Mouse (Mus musculus): ENCODE measurements around the gene Usmg5. TPM values are rescaled to one million over a fixed set of nuclear protein-coding genes. Genes with fewer than 3 reads are reported as not detected.

Usmg5 gene
- polyA plus RNA-seq, 1 experiment: 617 TPM

GRCm38 (mm10) chr19:47101080-47101479 is 10.6 kb upstream of the Usmg5 start:
- no peak for DNase-seq
- WGBS: 95% methylated on average over 5 of the region's 5 CpGs
- Histone ChIP-seq H3K27ac (ENCODE audit: insufficient read depth, low read depth, low read length) (no peak overlapping the region), H3K4me1 (ENCODE audit: control insufficient read depth, insufficient read depth, low read length) (no peaks in the 10 kb centered on the region), H3K27me3 (replicated peaks; ENCODE audit: control insufficient read depth, insufficient read depth, low read length) (no peaks in the 10 kb centered on the region), H3K36me3 (ENCODE audit: control insufficient read depth, insufficient read depth, low read length) (no peaks in the 10 kb centered on the region; the same call in none of the 2 replicates), H3K4me3 (ENCODE audit: insufficient read depth, low read depth, low read length) (no peak overlapping the region)
- TF ChIP-seq POLR2A (IDR thresholded peaks at IDR 0.05; ENCODE audit: low read depth, low read length) (no peak), CTCF (conservative IDR thresholded peaks at IDR 0.05; ENCODE audit: insufficient read depth, insufficient read length, low read depth, low read length) (no peak)

DNA sequence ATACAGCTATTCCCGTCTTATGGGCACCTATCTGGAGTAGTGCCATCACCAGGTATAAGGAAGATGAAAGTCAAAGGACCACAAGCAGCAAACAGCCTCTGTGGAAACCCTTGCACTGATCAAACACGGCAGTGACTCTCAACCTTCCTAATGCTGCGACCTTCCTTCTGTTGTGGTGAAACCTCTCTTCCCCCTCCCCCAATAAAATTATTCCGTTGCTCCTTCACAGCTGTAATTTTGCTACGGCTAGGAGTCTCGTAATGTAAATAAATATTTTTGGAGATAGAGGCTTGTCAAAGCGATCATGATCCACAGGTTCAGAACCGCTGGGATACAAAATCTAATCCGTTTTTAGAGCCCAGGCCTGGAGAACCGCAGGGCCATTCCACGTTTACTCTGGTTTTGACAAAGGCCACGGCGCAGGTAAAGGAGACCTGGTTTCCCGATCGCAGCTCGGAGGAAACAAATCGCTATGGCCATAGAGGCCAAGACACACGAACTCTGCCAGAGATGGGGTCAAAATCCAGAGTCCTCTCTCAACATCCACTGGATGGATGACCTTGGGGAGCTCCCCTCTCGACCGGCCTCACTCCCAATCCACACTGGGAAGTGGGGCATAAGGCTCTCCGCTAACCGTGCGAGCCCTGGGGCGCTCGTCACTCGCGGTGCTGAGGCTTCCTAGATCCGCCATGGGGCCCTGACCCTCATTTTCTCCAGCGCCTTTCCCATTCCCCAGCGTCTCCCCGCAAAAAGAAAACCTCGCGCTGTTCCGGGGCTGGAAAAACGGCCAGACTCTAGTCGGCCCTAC is 525 bp downstream of the Usmg5 start:
- H3K27me3 ChIP-seq (replicated peaks; ENCODE audit: control insufficient read depth, insufficient read depth, low read length): no peaks in the 10 kb centered on the region

GRCm38 (mm10) chr19:47088226-47088625 is 2.2 kb downstream of the Usmg5 start:
- Histone ChIP-seq H3K4me3 (ENCODE audit: insufficient read depth, low read depth, low read length) (peak overlapping the region; percentile 10; the same call in 1 of the 2 replicates), H3K36me3 (ENCODE audit: control insufficient read depth, insufficient read depth, low read length) (peaks cover 8% of the 10 kb centered on the region), H3K4me1 (ENCODE audit: control insufficient read depth, insufficient read depth, low read length) (peaks cover 12% of the 10 kb centered on the region; the same call in 1 of the 2 replicates), H3K27me3 (replicated peaks; ENCODE audit: control insufficient read depth, insufficient read depth, low read length) (no peaks in the 10 kb centered on the region), H3K27ac (ENCODE audit: insufficient read depth, low read depth, low read length) (no peak overlapping the region; the same call in 1 of the 2 replicates)
- TF ChIP-seq POLR2A (IDR thresholded peaks at IDR 0.05; ENCODE audit: low read depth, low read length): no peak
- TF ChIP-seq CTCF (conservative IDR thresholded peaks at IDR 0.05; ENCODE audit: insufficient read depth, insufficient read length, low read depth, low read length): no peak
- 38% methylated on average over 3 of the region's 3 CpGs for WGBS
- peak; percentile 82 for DNase-seq

More for the DNA sequence above, 525 bp downstream of the Usmg5 start:
- H3K27ac ChIP-seq (ENCODE audit: insufficient read depth, low read depth, low read length): peak overlapping the region; percentile 97
- peaks cover 2% of the 10 kb centered on the region for H3K36me3 ChIP-seq (ENCODE audit: control insufficient read depth, insufficient read depth, low read length)
- peak overlapping the region; percentile 89 for H3K4me3 ChIP-seq (ENCODE audit: insufficient read depth, low read depth, low read length)
- no peak for TF ChIP-seq POLR2A (IDR thresholded peaks at IDR 0.05; ENCODE audit: low read depth, low read length)
- no peak for TF ChIP-seq CTCF (conservative IDR thresholded peaks at IDR 0.05; ENCODE audit: insufficient read depth, insufficient read length, low read depth, low read length)
- WGBS: under 1% methylated on average over 36 of the region's 36 CpGs
- peaks cover 12% of the 10 kb centered on the region; the same call in 1 of the 2 replicates for H3K4me1 ChIP-seq (ENCODE audit: control insufficient read depth, insufficient read depth, low read length)
- peak; percentile 67 for DNase-seq

GRCm38 (mm10) chr19:47067924-47068611 is 22.4 kb downstream of the Usmg5 start:
- no peak for TF ChIP-seq POLR2A (IDR thresholded peaks at IDR 0.05; ENCODE audit: low read depth, low read length)
- TF ChIP-seq CTCF (conservative IDR thresholded peaks at IDR 0.05; ENCODE audit: insufficient read depth, insufficient read length, low read depth, low read length): no peak
- Histone ChIP-seq H3K36me3 (ENCODE audit: control insufficient read depth, insufficient read depth, low read length) (peaks cover 2% of the 10 kb centered on the region), H3K4me3 (ENCODE audit: insufficient read depth, low read depth, low read length) (peak overlapping the region; percentile 90), H3K27me3 (replicated peaks; ENCODE audit: control insufficient read depth, insufficient read depth, low read length) (no peaks in the 10 kb centered on the region), H3K4me1 (ENCODE audit: control insufficient read depth, insufficient read depth, low read length) (no peaks in the 10 kb centered on the region; the same call in 1 of the 2 replicates), H3K27ac (ENCODE audit: insufficient read depth, low read depth, low read length) (peak overlapping the region; percentile 81)
- DNase-seq: peak; percentile 92
- whole genome bisulfite sequencing: under 1% methylated on average over 58 of the region's 72 CpGs

DNA sequence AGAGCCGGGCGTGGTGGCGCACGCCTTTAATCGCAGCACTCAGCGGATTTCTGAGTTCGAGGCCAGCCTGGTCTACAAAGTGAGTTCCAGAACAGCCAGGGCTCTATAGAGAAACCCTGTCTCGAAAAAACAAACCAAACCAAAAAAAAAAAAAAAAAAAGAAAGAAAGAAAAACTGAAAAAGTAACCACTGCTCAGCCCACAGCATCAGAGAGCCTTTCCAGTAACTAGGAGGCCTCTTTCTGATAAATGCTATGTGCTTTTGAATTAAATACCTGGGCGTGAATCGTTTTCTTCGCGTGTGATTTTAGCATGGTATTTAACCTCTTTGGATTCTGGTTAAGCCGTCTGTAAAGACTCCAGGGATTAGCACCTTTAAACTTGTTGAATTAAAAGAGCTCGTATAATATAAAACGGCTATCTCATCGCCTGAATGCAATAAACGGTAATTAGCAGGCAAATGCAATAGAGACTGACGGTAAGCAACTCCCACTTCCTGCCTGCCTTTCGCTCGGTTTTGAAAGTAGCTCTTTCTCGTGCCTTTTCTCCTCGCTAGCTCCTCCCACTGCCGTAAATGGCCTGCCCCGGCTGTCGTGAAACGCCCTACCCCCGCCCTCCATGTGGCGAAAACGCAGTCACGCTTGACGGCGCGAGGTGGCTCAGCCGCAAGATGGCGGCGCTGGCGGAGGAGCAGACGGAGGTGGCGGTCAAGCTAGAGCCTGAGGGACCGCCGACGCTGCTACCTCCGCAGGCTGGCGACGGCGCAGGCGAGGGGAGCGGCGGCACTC is 23.2 kb downstream of the Usmg5 start, which contains the start of gene Taf5:
Gene Taf5 (plus strand): TSS at position 651 of the 787 bp plus-strand sequence.
- WGBS: 9% methylated on average over 49 of the region's 49 CpGs
- peak; percentile 98 for DNase-seq
- Histone ChIP-seq H3K36me3 (ENCODE audit: control insufficient read depth, insufficient read depth, low read length) (no peaks in the 10 kb centered on the region), H3K27me3 (replicated peaks; ENCODE audit: control insufficient read depth, insufficient read depth, low read length) (no peaks in the 10 kb centered on the region), H3K4me1 (ENCODE audit: control insufficient read depth, insufficient read depth, low read length) (no peaks in the 10 kb centered on the region; the same call in 1 of the 2 replicates), H3K4me3 (ENCODE audit: insufficient read depth, low read depth, low read length) (peak within 1 kb of the TSS; percentile 90), H3K27ac (ENCODE audit: insufficient read depth, low read depth, low read length) (peak within 1 kb of the TSS; percentile 81)
- no peak for TF ChIP-seq CTCF (conservative IDR thresholded peaks at IDR 0.05; ENCODE audit: insufficient read depth, insufficient read length, low read depth, low read length)
- TF ChIP-seq POLR2A (IDR thresholded peaks at IDR 0.05; ENCODE audit: low read depth, low read length): peak; percentile 88

DNA sequence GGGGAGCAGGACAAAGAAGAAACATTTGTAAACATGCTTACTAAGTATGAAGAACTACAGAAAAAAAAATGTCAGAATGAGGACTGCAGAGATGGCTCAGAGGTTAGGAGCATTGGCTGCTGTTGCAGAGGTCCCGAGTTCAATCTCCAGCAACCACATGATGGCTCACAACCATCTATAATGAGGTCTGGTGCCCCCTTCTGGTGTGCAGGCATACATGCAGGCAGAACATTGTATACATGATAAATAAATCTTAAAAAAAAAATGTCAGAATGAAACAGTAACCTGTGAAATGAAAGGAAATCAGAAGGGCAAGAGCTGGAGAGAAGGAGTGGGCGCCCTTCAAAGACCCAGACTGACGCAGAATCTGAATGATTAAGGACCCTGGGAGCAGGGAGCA is 24.6 kb downstream of the Usmg5 start:
- no peaks in the 10 kb centered on the region for H3K27me3 ChIP-seq (replicated peaks; ENCODE audit: control insufficient read depth, insufficient read depth, low read length)
- no peaks in the 10 kb centered on the region; the same call in 1 of the 2 replicates for H3K4me1 ChIP-seq (ENCODE audit: control insufficient read depth, insufficient read depth, low read length)
- DNase-seq: no peak
- H3K4me3 ChIP-seq (ENCODE audit: insufficient read depth, low read depth, low read length): no peak overlapping the region
- WGBS: 92% methylated on average over 3 of the region's 3 CpGs
- H3K36me3 ChIP-seq (ENCODE audit: control insufficient read depth, insufficient read depth, low read length): no peaks in the 10 kb centered on the region
- no peak for TF ChIP-seq POLR2A (IDR thresholded peaks at IDR 0.05; ENCODE audit: low read depth, low read length)
- 0 out of 2 replicates have a peak, but pooled peaks have one; percentile 10 for TF ChIP-seq CTCF (conservative IDR thresholded peaks at IDR 0.05; ENCODE audit: insufficient read depth, insufficient read length, low read depth, low read length)
- H3K27ac ChIP-seq (ENCODE audit: insufficient read depth, low read depth, low read length): no peak overlapping the region

All from kidney, adult 2 months (tissue).